Mouse (Mus musculus) adrenal gland, postnatal 25 days (tissue): Measurements from ENCODE around the gene Fcer1g. TPM values are rescaled to one million over a fixed set of nuclear protein-coding genes. Genes with fewer than 3 reads are reported as not detected.
A peak's percentile ranks its signal among the peaks of the same experiment; 100 is the strongest.

ENCODE experiments used
- DNase-seq: peaks from one replicate; pipeline ENCODE4 v3.0.0; 2021; ENCODE audit warnings: mixed read lengths
- total RNA-seq: library from RNA; stranded (reverse); gene quantifications from 2 replicates; pipeline ENCODE4 v1.2.3, GENCODE M21; 2021

Fcer1g gene
- total RNA-seq, 1 experiment from 2014 or later = 11.1 TPM

- no peak for DNase-seq
Measured at GRCm38 (mm10) chr1:171216241-171216955, 17.8 kb downstream of the Fcer1g start.

- no peak for DNase-seq
Measured at GRCm38 (mm10) chr1:171213801-171214496, 20.2 kb downstream of the Fcer1g start, which contains the start of gene Nr1i3. Nr1i3 (plus strand) TSS chr1:171213970.

GRCm38 (mm10) chr1:171212854-171213253 lies 21.3 kb downstream of the Fcer1g start:
- DNase-seq = no peak

GRCm38 (mm10) chr1:171209409-171209808 lies 24.8 kb downstream of the Fcer1g start:
- DNase-seq = no peak

- no peak for DNase-seq
Measured at GRCm38 (mm10) chr1:171205704-171206493, 28.3 kb downstream of the Fcer1g start.

- DNase-seq = no peak
Measured at GRCm38 (mm10) chr1:171204249-171204644, 29.9 kb downstream of the Fcer1g start.

GRCm38 (mm10) chr1:171203471-171204248 lies 30.5 kb downstream of the Fcer1g start:
- DNase-seq = no peak

- DNase-seq = no peak
Measured at GRCm38 (mm10) chr1:171200769-171201168, 33.4 kb downstream of the Fcer1g start.

- no peak for DNase-seq
Measured at GRCm38 (mm10) chr1:171199532-171199931, 34.6 kb downstream of the Fcer1g start.

- peak; percentile 68 for DNase-seq
Measured at GRCm38 (mm10) chr1:171195887-171196397, 38.2 kb downstream of the Fcer1g start, which contains the start of gene Pcp4l1. Pcp4l1 (minus strand) TSS chr1:171196268.

- DNase-seq = no peak
Measured at GRCm38 (mm10) chr1:171195046-171195822, 38.9 kb downstream of the Fcer1g start.

- no peak for DNase-seq
Measured at GRCm38 (mm10) chr1:171193911-171194830, 40.0 kb downstream of the Fcer1g start.

GRCm38 (mm10) chr1:171193093-171193840 lies 40.9 kb downstream of the Fcer1g start:
- no peak for DNase-seq

- DNase-seq = no peak
Measured at GRCm38 (mm10) chr1:171192283-171192682, 41.9 kb downstream of the Fcer1g start.

GRCm38 (mm10) chr1:171190832-171191231 lies 43.3 kb downstream of the Fcer1g start:
- DNase-seq = no peak

GRCm38 (mm10) chr1:171189476-171190114 lies 44.6 kb downstream of the Fcer1g start:
- no peak for DNase-seq

- no peak for DNase-seq
Measured at GRCm38 (mm10) chr1:171189046-171189445, 45.1 kb downstream of the Fcer1g start.
